Mouse (Mus musculus): Measurements from ENCODE around the gene Sbsn. TPM values are rescaled to one million over a fixed set of nuclear protein-coding genes. Genes with fewer than 3 reads are reported as not detected.
A peak's percentile ranks its signal among the peaks of the same experiment; 100 is the strongest.

Sbsn gene
- total RNA-seq, 2 experiments from 2014 or later = 326 to 370 TPM

DNA sequence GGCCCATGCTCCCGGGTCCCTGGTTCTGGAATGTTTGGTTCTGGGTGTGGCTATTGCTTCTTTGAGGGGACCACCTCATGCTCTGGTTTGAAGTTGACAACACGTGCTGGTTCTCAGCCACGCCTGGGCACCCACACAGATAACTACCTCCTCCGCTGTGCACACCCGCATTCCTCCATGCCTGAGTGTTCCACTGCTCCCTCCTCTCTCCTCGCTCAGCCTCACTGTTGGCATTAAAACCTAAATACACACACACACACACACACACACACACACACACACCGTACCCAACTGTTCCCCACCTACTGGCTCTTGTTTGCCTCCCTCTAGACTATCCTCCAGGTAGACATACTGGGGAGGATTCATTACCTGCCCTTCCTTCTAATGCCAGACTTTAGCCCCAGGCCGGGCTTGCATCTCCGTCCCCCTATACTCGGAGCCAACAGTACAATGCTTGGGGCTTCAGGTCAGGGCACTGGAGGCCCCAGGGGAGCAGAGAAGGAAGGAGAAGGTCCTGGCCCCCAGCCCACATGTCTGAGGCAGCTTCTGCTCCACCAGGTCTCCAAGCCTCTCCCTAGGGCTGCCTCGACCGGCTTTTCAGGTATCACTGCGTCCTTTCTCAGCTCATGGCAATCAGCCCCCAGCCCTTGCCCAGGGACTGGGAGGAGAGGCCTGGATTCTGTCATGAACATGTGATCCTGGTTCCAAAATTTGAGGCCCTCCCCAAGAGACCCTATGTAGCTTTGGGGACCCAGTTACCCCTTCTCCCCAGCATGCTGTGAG, 1.3 kb upstream of the Sbsn start:
- DNase-seq = no peak

GRCm38 (mm10) chr7:30757001-30757400, 5.7 kb downstream of the Sbsn start:
- no peak for DNase-seq

DNA sequence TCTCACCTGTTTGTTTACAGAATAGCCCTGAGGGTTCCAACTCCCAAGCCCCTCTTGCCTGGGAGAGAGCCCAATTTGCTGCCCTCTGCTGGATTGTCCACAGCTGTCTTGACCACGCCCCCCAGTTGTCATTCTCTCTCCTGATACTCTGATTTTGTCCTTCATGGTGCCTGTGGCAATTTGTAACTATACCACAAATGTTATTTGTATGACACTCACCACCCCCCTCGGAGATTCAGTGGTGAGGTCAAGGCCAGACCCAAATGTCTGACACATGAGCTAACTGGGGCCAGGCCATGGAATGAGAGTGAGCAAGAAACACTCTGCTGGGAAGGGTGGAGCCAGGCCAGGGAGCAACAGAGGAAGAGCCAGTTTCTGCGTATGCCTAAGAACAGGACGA, 7.6 kb downstream of the Sbsn start:
- DNase-seq = peak; percentile 81 to 86

- DNase-seq = no peak
These were observed 10.6 kb downstream of the Sbsn start for GRCm38 (mm10) chr7:30761769-30762352.

DNA sequence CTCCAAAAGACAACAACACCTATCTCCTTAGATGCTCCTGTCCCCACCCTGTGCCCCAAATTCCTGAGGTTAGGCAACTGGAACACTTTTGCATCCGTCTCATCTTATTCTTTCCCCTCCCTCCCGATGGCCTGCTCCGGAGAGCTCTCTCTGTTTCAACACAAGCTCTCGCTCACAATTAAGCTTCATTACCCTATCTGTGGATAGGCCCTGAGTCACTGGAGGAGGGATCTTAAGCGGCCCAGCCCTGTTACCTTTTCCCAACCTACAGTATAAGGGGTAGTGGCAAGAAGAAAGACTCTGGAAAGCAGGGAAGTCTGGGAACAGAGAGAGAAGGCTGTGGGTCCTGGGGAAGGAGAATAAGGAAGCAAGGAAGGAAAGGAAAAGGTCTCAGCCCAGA, 12.2 kb downstream of the Sbsn start, which contains the start of gene Dmkn:
Dmkn (plus strand) TSS at position 301 of the 400 bp plus-strand sequence.
- DNase-seq = no peak

- no peak for DNase-seq
These were observed 13.9 kb downstream of the Sbsn start for GRCm38 (mm10) chr7:30765173-30765572.

DNA sequence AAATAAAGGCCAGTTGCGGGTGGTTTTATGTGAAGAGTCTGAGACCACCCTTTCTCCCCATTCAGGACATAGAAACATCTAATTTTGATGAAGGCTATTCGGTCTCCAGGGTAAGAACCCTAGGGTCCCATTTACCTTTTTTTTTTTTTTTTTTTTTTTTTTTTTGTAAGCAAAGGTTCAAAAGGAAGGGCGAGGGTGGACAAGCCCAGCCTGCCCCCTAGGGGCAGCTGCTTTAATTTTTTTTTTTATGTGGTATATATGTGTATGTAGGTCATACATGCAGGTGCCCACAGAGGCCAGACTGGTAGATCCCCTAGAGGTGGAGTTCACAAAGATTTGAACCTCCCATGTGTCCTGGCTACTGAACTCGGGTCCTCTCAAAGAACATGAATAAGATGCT, 15.1 kb downstream of the Sbsn start:
- DNase-seq = no peak

GRCm38 (mm10) chr7:30769236-30769635, 18.0 kb downstream of the Sbsn start:
- DNase-seq = no peak

DNA sequence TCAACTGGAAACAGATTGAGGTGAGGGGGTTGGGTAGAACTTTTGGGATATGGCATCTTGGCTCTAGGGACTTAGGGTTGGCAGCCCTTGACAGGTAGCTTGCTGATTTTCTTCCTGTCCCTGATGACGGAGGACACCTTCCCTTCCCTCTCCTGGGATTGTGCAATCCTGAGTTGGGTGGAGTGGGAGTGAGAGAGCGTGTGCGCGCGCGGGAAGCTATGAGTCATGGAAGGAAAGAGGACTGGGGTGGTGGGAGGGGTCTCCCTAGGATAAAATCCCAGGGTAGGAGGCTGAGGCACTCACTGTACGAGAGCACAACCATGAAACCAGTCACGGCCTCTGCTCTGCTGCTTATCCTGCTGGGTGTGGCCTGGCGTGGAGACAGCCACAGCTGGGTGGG, 24.8 kb downstream of the Sbsn start:
- no peak for DNase-seq

- no peak for DNase-seq
These were observed 25.9 kb downstream of the Sbsn start for GRCm38 (mm10) chr7:30777081-30777579.

- DNase-seq = no peak
These were observed 26.6 kb downstream of the Sbsn start for GRCm38 (mm10) chr7:30777911-30778310.

GRCm38 (mm10) chr7:30781792-30782191, 30.5 kb downstream of the Sbsn start:
- DNase-seq = peak in 1 of 2 experiments; percentile 40

- no peak for DNase-seq
These were observed 31.4 kb downstream of the Sbsn start for GRCm38 (mm10) chr7:30782658-30783057.

- no peak for DNase-seq
These were observed 33.9 kb downstream of the Sbsn start for GRCm38 (mm10) chr7:30785154-30785553.

DNA sequence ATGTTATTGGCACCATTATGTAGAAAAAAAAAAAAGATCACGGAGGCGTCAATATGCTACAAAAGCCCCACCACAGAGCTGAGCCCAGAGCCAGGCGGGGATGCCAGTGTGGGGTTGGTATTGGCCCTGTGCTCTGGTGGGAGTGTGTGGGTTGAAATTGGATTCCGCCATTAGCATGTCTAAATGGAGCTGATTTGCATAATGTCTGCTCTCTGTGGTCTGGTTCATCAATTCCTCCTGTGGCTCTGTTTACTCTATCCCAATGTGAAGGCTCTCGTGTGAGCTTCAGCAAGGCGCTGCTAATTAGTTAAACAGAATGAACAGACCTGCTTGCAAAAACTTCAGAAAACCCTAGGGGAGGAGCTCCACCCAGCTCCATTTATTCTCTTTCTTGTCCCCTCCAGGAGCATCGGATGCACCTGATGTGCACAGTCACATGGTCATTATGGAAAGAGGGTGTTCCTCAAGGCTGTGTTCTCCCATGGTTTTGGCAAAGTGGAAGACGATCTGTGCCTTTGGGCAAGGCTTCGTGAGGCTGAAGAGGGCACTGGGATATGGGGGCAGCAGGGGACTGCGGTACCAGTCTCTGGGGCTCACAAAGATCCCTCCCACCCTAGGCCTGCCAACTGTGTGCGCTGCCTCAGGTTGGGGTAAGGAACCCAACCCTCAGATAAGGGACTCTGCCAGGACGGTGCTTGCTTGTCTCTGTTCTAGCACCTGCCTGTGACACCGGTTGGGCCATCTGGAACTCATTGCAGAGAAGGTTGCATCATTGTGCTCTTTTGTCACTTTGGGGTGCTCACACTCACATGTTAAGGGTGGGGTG, 34.7 kb downstream of the Sbsn start:
- DNase-seq = no peak

GRCm38 (mm10) chr7:30787377-30788022, 36.2 kb downstream of the Sbsn start, which contains the start of gene Krtdap:
Gene Krtdap, plus strand, starts transcription at chr7:30787896.
- DNase-seq = no peak

DNA sequence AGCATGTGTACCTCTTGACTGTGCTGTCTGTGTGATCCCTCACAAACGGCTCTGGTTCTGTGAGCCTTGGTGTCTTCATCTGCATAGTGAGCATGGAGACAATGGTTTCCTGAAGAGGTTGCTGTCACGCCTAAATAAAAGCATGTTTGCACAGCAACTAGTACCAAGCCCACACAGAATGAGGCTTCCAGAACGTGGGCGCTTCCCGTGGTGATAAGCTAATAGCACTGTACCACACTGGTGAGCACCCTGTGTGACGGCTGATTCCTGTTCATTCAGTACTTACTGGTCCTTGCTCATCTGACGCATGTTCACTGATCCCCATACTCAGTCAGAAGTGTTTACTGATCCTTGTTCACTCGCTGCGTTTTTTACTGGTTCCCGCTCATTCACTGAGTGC, 38.9 kb downstream of the Sbsn start:
- DNase-seq = no peak

DNA sequence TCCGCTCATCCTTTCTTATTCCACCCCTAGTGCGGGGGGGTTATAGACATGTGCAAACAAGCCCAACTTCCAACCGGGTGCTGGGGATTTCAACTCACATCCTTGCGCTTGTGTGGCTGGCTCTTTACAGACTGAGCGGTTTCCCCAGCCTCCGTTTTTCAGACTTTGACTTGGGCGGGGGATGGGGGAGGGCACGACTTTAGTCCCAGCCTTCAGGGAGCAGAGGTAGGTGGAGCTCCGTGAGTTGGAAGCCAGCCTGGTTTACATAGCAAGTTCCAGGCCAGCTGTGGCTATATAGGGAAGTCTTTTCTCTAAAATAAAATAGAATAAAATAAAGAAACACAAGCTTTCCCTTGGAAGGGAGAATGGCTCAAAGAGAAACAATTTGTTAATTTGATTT, 40.6 kb downstream of the Sbsn start:
- DNase-seq = no peak

- DNase-seq = no peak
These were observed 43.6 kb downstream of the Sbsn start for GRCm38 (mm10) chr7:30794921-30795320.

DNA sequence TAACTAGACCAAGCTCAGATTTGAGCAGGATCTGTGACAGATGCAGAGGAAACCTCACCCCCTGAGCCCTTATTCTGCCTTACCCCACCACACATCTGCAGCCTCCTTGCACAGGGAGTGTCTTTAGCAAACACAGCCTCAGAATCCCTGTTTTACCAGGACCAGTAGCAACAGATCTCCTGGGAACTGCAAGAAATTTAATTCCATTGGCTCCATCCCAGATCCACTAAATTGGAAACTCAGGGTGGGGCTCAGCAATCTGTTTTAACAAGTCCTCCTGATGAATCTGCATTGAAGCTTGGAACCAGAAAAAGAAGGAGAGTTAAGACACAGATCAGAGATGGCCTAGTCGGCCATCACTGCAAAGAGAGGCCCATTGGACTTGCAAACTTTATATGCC, 45.5 kb downstream of the Sbsn start:
- DNase-seq = no peak

GRCm38 (mm10) chr7:30800653-30801052, 49.4 kb downstream of the Sbsn start:
- DNase-seq = no peak

DNA sequence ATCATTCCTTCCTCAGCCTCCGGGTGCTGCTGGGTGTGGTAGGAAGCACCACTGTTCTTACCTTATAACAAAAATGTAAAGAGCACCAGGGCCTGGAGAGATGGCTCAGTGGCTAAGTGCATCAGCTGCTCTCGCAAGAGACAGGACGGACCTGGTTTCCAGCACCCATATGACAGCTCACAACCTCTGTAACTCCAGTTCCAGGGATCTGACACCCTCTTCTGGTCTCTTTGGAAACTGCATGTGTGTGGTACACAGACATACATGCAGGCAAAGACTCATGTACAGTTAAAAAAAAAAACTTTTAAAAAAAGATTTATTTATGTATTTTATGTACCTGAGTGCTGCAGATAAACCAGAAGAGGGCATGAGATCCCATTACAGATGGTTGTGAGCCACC, 52.0 kb downstream of the Sbsn start:
- DNase-seq = no peak
